Mouse (Mus musculus) MEL (cell line): Measurements from ENCODE around the gene Arhgef9. TPM values are rescaled to one million over a fixed set of nuclear protein-coding genes. Genes with fewer than 3 reads are reported as not detected.

Experiments
- DNase-seq: peaks from one replicate; pipeline ENCODE4 v3.0.0; 2011; ENCODE audit warnings: low read depth, low spot score
- H3K27ac ChIP-seq: 2 replicates; pipeline ENCODE4 v1.5.1; 2012; ENCODE audit warnings: low read depth, mild to moderate bottlenecking, control low read depth, low read length, moderate library complexity; ENCODE audit not compliant: control insufficient read depth
- H3K27me3 ChIP-seq, 2 experiments: fragments of 150-350 bp in 1 of 2; sonication (generic) in 1 of 2; 2 replicates each; pipeline ENCODE4 v1.6.1; 2012; ENCODE audit warnings: low read length in 2 of 2, mild to moderate bottlenecking in 2 of 2, improper control_type of control experiment in 1 of 2, moderate library complexity in 1 of 2; ENCODE audit not compliant: insufficient read depth in 2 of 2, control insufficient read depth in 1 of 2
- H3K36me3 ChIP-seq, 2 experiments: 2 replicates each; pipeline ENCODE4 v1.6.1; 2012 to 2014; ENCODE audit warnings: low read length in 2 of 2, improper control_type of control experiment in 1 of 2, inconsistent platforms in 1 of 2, mild to moderate bottlenecking in 1 of 2; ENCODE audit not compliant: insufficient read depth in 2 of 2, control insufficient read depth in 1 of 2
- H3K4me1 ChIP-seq, 2 experiments: fragments of 150-350 bp in 1 of 2; sonication (generic) in 1 of 2; 2 replicates each; pipeline ENCODE4 v1.6.1; 2012; ENCODE audit warnings: low read length in 2 of 2, improper control_type of control experiment in 1 of 2, mild to moderate bottlenecking in 1 of 2; ENCODE audit not compliant: insufficient read depth in 2 of 2, control insufficient read depth in 1 of 2
- H3K4me3 ChIP-seq, 2 experiments: fragments of 150-350 bp in 1 of 2; sonication (generic) in 1 of 2; 2 replicates each; pipeline ENCODE4 v1.5.1; 2012; ENCODE audit warnings: low read depth in 2 of 2, low read length in 2 of 2, mild to moderate bottlenecking in 2 of 2, moderate library complexity in 2 of 2, control low read depth in 1 of 2, improper control_type of control experiment in 1 of 2; ENCODE audit not compliant: control insufficient read depth in 1 of 2, insufficient read depth in 1 of 2
- H3K79me2 ChIP-seq: 2 replicates; pipeline ENCODE4 v1.6.1; 2012; ENCODE audit warnings: mild to moderate bottlenecking, low read length, moderate library complexity; ENCODE audit not compliant: control insufficient read depth, poor library complexity, insufficient read depth
- H3K9ac ChIP-seq: 2 replicates; pipeline ENCODE4 v1.6.1; 2012; ENCODE audit warnings: low read depth, mild to moderate bottlenecking, control low read depth, low read length, moderate library complexity; ENCODE audit not compliant: control insufficient read depth, poor library complexity, severe bottlenecking
- H3K9me3 ChIP-seq: fragments of 150-350 bp; sonication (generic); replicated peaks from 2 replicates; pipeline ENCODE4 v1.6.1; 2012; ENCODE audit warnings: mild to moderate bottlenecking, low read length, improper control_type of control experiment, moderate library complexity; ENCODE audit not compliant: insufficient read depth
- BHLHE40 ChIP-seq: IDR thresholded peaks from 2 replicates; pipeline ENCODE4 v1.6.1; 2012; ENCODE audit warnings: low read depth, mild to moderate bottlenecking, inconsistent platforms, low read length, improper control_type of control experiment, borderline replicate concordance
- E2F4 ChIP-seq: IDR thresholded peaks from 2 replicates; pipeline ENCODE4 v1.6.1; 2011; ENCODE audit warnings: low read depth, low read length, improper control_type of control experiment, borderline replicate concordance
- ELF1 ChIP-seq: IDR thresholded peaks from 2 replicates; pipeline ENCODE4 v1.6.1; 2014; ENCODE audit warnings: low read depth, mild to moderate bottlenecking, inconsistent platforms, low read length, improper control_type of control experiment, moderate library complexity
- ETS1 ChIP-seq: IDR thresholded peaks from 2 replicates; pipeline ENCODE4 v1.6.1; 2012; ENCODE audit warnings: low read depth, mild to moderate bottlenecking, inconsistent platforms, low read length, improper control_type of control experiment, moderate library complexity
- GABPA ChIP-seq: IDR thresholded peaks from 2 replicates; pipeline ENCODE4 v1.6.1; 2012; ENCODE audit warnings: low read depth, mild to moderate bottlenecking, inconsistent platforms, low read length, improper control_type of control experiment, moderate library complexity
- HCFC1 ChIP-seq: IDR thresholded peaks from 2 replicates; pipeline ENCODE4 v1.6.1; 2012; ENCODE audit warnings: low read depth, mild to moderate bottlenecking, inconsistent platforms, low read length, improper control_type of control experiment, moderate library complexity
- JUND ChIP-seq: IDR thresholded peaks from 2 replicates; pipeline ENCODE4 v1.6.1; 2011; ENCODE audit warnings: low read depth, mild to moderate bottlenecking, improper control_type of control experiment, low read length
- KAT2A ChIP-seq: conservative IDR thresholded peaks from 2 replicates; pipeline ENCODE4 v1.6.1; 2012; ENCODE audit warnings: low read depth, low read length, improper control_type of control experiment, inconsistent platforms
- MAX ChIP-seq: IDR thresholded peaks from 2 replicates; pipeline ENCODE4 v1.6.1; 2011; ENCODE audit warnings: low read length, improper control_type of control experiment
- MAZ ChIP-seq: IDR thresholded peaks from 2 replicates; pipeline ENCODE4 v1.6.1; 2012; ENCODE audit warnings: low read depth, mild to moderate bottlenecking, inconsistent platforms, low read length, improper control_type of control experiment
- MEF2A ChIP-seq: IDR thresholded peaks from 2 replicates; pipeline ENCODE4 v1.6.1; 2014; ENCODE audit warnings: low read depth, mild to moderate bottlenecking, inconsistent platforms, low read length, improper control_type of control experiment; ENCODE audit not compliant: poor library complexity, insufficient replicate concordance, severe bottlenecking; ENCODE audit errors: extremely low read depth
- MXI1 ChIP-seq: IDR thresholded peaks from 2 replicates; pipeline ENCODE4 v1.6.1; 2011; ENCODE audit warnings: mild to moderate bottlenecking, low read depth, low read length, improper control_type of control experiment
- NRF1 ChIP-seq: IDR thresholded peaks from 2 replicates; pipeline ENCODE4 v1.6.1; 2014; ENCODE audit warnings: low read depth, mild to moderate bottlenecking, inconsistent platforms, low read length, improper control_type of control experiment, moderate library complexity; ENCODE audit not compliant: poor library complexity, insufficient read depth, severe bottlenecking
- POLR2AphosphoS2 ChIP-seq: IDR thresholded peaks from 2 replicates; pipeline ENCODE4 v1.6.1; 2011; ENCODE audit warnings: low read length, improper control_type of control experiment
- SIN3A ChIP-seq: IDR thresholded peaks from 2 replicates; pipeline ENCODE4 v1.6.1; 2012; ENCODE audit warnings: low read length, improper control_type of control experiment, inconsistent platforms
- SMC3 ChIP-seq: IDR thresholded peaks from 2 replicates; pipeline ENCODE4 v1.6.1; 2011; ENCODE audit warnings: low read depth, low read length, improper control_type of control experiment
- TAL1 ChIP-seq: IDR thresholded peaks from 2 replicates; pipeline ENCODE4 v1.6.1; 2012; ENCODE audit warnings: mild to moderate bottlenecking, inconsistent platforms, low read length, moderate library complexity, mixed read lengths
- TBP ChIP-seq: IDR thresholded peaks from 2 replicates; pipeline ENCODE4 v1.8.0; 2011; ENCODE audit warnings: low read depth, low read length, improper control_type of control experiment
- TCF12 ChIP-seq: IDR thresholded peaks from 2 replicates; pipeline ENCODE4 v1.6.1; 2014; ENCODE audit warnings: low read depth, mild to moderate bottlenecking, inconsistent platforms, low read length, improper control_type of control experiment, moderate library complexity
- USF1 ChIP-seq: IDR thresholded peaks from 2 replicates; pipeline ENCODE4 v1.6.1; 2014; ENCODE audit warnings: low read depth, mild to moderate bottlenecking, inconsistent platforms, low read length, improper control_type of control experiment, moderate library complexity
- USF2 ChIP-seq, 2 experiments: IDR thresholded peaks; 2 replicates each; pipeline ENCODE4 v1.6.1; 2011 to 2012; ENCODE audit warnings: improper control_type of control experiment in 2 of 2, low read length in 2 of 2, borderline replicate concordance in 1 of 2, inconsistent platforms in 1 of 2, low read depth in 1 of 2, mild to moderate bottlenecking in 1 of 2; ENCODE audit not compliant: insufficient read depth in 1 of 2
- ZNF384 ChIP-seq: IDR thresholded peaks from 2 replicates; pipeline ENCODE4 v1.6.1; 2012; ENCODE audit warnings: low read depth, mild to moderate bottlenecking, inconsistent platforms, low read length, improper control_type of control experiment
- polyA plus RNA-seq, 2 experiments: library from polyadenylated mRNA; stranded (reverse) in 1 of 2; unstranded in 1 of 2; fragments of >175 nt in 1 of 2; fragments of >200 nt in 1 of 2; gene quantifications; 2 replicates each; pipeline versions ENCODE4 v1.2.1 to v1.2.4; 2012; ENCODE audit warnings: low replicate concordance in 2 of 2, low read depth in 1 of 2; ENCODE audit not compliant: insufficient read length in 2 of 2, insufficient read depth in 1 of 2, missing spikeins in 1 of 2
- total RNA-seq: library from RNA; depleted of rRNA; stranded (reverse); fragments of 300-350 nt; gene quantifications from 2 replicates; pipeline ENCODE4 v1.2.3, GENCODE M21; 2012; rRNA removed

The Arhgef9 gene
- total RNA-seq: 0.08 TPM in 1 of 2 replicates, not detected in the other
- polyA plus RNA-seq: not detected

- H3K4me3 ChIP-seq: no peak within 1 kb of the TSS
- no peak within 1 kb of the TSS for H3K27ac ChIP-seq
- H3K79me2 ChIP-seq: no peaks in the 10 kb centered on the region
- no peak within 1 kb of the TSS for H3K9ac ChIP-seq
- DNase-seq: no peak
- no peaks in the 10 kb centered on the region for H3K9me3 ChIP-seq
- H3K27me3 ChIP-seq: no peaks in the 10 kb centered on the region
- no peaks in the 10 kb centered on the region for H3K36me3 ChIP-seq
- no peaks in the 10 kb centered on the region for H3K4me1 ChIP-seq
- no peak for TF ChIP-seq ETS1
- TF ChIP-seq ZNF384: no peak
- no peak for TF ChIP-seq MAZ
- TF ChIP-seq SMC3: no peak
- TF ChIP-seq MAX: no peak
- no peak for TF ChIP-seq BHLHE40
- no peak for TF ChIP-seq GABPA
- no peak for TF ChIP-seq TAL1
- TF ChIP-seq MXI1: no peak
- no peak for TF ChIP-seq SIN3A
- TF ChIP-seq USF1: no peak
- TF ChIP-seq MEF2A: no peak
- no peak for TF ChIP-seq E2F4
- no peak for TF ChIP-seq POLR2AphosphoS2
- TF ChIP-seq JUND: no peak
- no peak for TF ChIP-seq HCFC1
- no peak for TF ChIP-seq ELF1
- no peak for TF ChIP-seq NRF1
- TF ChIP-seq TCF12: no peak
Observed at GRCm38 (mm10) chrX:95196104-95196919, at the start of gene Arhgef9. Gene Arhgef9 (minus strand): TSS chrX:95196856.

- Histone ChIP-seq H3K36me3 (no peaks in the 10 kb centered on the region), H3K27ac (no peak overlapping the region)
- TF ChIP-seq KAT2A (no peak), SMC3 (no peak), USF2 (IDR thresholded peaks at IDR 0.05; ENCODE audit: borderline replicate concordance in 1 of 2, insufficient read depth in 1 of 2, low read depth in 1 of 2, low read length in 2 of 2) (no peak), USF1 (no peak), TBP (no peak)
Observed at GRCm38 (mm10) chrX:95238896-95239295, 42.2 kb upstream of the Arhgef9 start.

More at GRCm38 (mm10) chrX:95238896-95239295, 42.2 kb upstream of the Arhgef9 start:
- Histone ChIP-seq H3K9me3 (no peaks in the 10 kb centered on the region), H3K27me3 (no peaks in the 10 kb centered on the region), H3K9ac (no peak overlapping the region), H3K79me2 (no peaks in the 10 kb centered on the region), H3K4me3 (no peak overlapping the region), H3K4me1 (no peaks in the 10 kb centered on the region)
- no peak for DNase-seq
